Mouse (Mus musculus) limb, embryonic 10.5 days (tissue): ENCODE measurements around the gene Ccdc85b. TPM values are rescaled to one million over a fixed set of nuclear protein-coding genes. Genes with fewer than 3 reads are reported as not detected.
"Not testable (repeated sequence)": the region's sequence is repeated elsewhere in the genome, so short reads cannot be mapped to it uniquely, and the experiment has no call there.

ENCODE experiments used
- DNase-seq: peaks from one replicate; pipeline ENCODE4 v3.0.0-alpha.2; 2017; ENCODE audit warnings: low spot score
- H3K27ac ChIP-seq: fragments of 300-500 bp; sonication (generic); 2 replicates; pipeline ENCODE4 v1.5.1; 2016; ENCODE audit warnings: mild to moderate bottlenecking
- H3K27me3 ChIP-seq: fragments of 300-500 bp; sonication (generic); 2 replicates; pipeline ENCODE4 v1.6.1; 2016; ENCODE audit warnings: low read depth, mild to moderate bottlenecking; ENCODE audit not compliant: poor library complexity, severe bottlenecking
- H3K36me3 ChIP-seq: fragments of 300-500 bp; sonication (generic); 2 replicates; pipeline ENCODE4 v1.6.1; 2016; ENCODE audit warnings: mild to moderate bottlenecking, moderate library complexity
- H3K4me1 ChIP-seq: fragments of 300-500 bp; sonication (generic); 2 replicates; pipeline ENCODE4 v1.6.1; 2016
- H3K4me3 ChIP-seq: fragments of 300-500 bp; sonication (generic); 2 replicates; pipeline ENCODE4 v1.5.1; 2016; ENCODE audit warnings: mild to moderate bottlenecking, moderate library complexity
- H3K9me3 ChIP-seq: fragments of 300-500 bp; sonication (generic); replicated peaks from 2 replicates; pipeline ENCODE4 v1.6.1; 2016; ENCODE audit warnings: mild to moderate bottlenecking
- WGBS: fragments of 180-500 bp; shearing (Covaris S2); methylation state at CpG from one replicate; pipeline ENCODE4 v1.1.7; 2016; 5-methylcytosine and 5-hydroxymethylcytosine counted together
- polyA plus RNA-seq: library from polyadenylated mRNA; unstranded; fragments of >200 nt; fragmentation: Nextera tagmentation; extraction: Ambion mirVana; gene quantifications from 2 replicates; pipeline ENCODE4 v1.2.1, GENCODE M21; 2016

Ccdc85b gene
- polyA plus RNA-seq, 1 experiment from 2014 or later = 8.9 TPM

GRCm38 (mm10) chr19:5410641-5411040, 47.1 kb downstream of the Ccdc85b start:
- no peak overlapping the region for H3K27ac ChIP-seq
- no peak overlapping the region for H3K4me3 ChIP-seq
- DNase-seq = no peak
- no peaks in the 10 kb centered on the region for H3K9me3 ChIP-seq
- no peaks in the 10 kb centered on the region for H3K27me3 ChIP-seq
- peaks cover 5% of the 10 kb centered on the region; the same call in 1 of the 2 replicates for H3K36me3 ChIP-seq
- peaks cover 26% of the 10 kb centered on the region for H3K4me1 ChIP-seq
- 87% methylated on average over 5 of the region's 5 CpGs for WGBS

GRCm38 (mm10) chr19:5409068-5409467, 48.6 kb downstream of the Ccdc85b start:
- no peak for DNase-seq
- no peak overlapping the region for H3K4me3 ChIP-seq
- H3K4me1 ChIP-seq = peaks cover 27% of the 10 kb centered on the region
- no peaks in the 10 kb centered on the region for H3K27me3 ChIP-seq
- H3K27ac ChIP-seq = no peak overlapping the region; the same call in 1 of the 2 replicates
- 65% methylated on average over 5 of the region's 5 CpGs for WGBS
- H3K9me3 ChIP-seq = no peaks in the 10 kb centered on the region
- peaks cover 5% of the 10 kb centered on the region; the same call in 1 of the 2 replicates for H3K36me3 ChIP-seq

GRCm38 (mm10) chr19:5408057-5409001, 49.4 kb downstream of the Ccdc85b start:
- 93% methylated on average over 13 of the region's 13 CpGs for WGBS
- Histone ChIP-seq H3K27ac (peak overlapping the region; percentile 90), H3K27me3 (no peaks in the 10 kb centered on the region), H3K4me3 (peak overlapping the region; percentile 61; the same call in 1 of the 2 replicates), H3K36me3 (peaks cover 5% of the 10 kb centered on the region; the same call in 1 of the 2 replicates), H3K9me3 (no peaks in the 10 kb centered on the region), H3K4me1 (peaks cover 27% of the 10 kb centered on the region)
- no peak for DNase-seq

GRCm38 (mm10) chr19:5407133-5407532, 50.6 kb downstream of the Ccdc85b start:
- Histone ChIP-seq H3K4me3 (peak overlapping the region; percentile 61), H3K9me3 (no peaks in the 10 kb centered on the region), H3K4me1 (peaks cover 27% of the 10 kb centered on the region), H3K27me3 (no peaks in the 10 kb centered on the region), H3K27ac (peak overlapping the region; percentile 90), H3K36me3 (peaks cover 5% of the 10 kb centered on the region; the same call in 1 of the 2 replicates)
- 20% methylated on average over 7 of the region's 7 CpGs for WGBS
- DNase-seq = peak; percentile 69

- DNase-seq = peak; percentile 65
- H3K9me3 ChIP-seq, H3K27me3 ChIP-seq, H3K36me3 ChIP-seq: not testable (repeated sequence)
- H3K4me3 ChIP-seq = peak overlapping the region; percentile 61
- WGBS = 11% methylated on average over 25 of the region's 25 CpGs
- peaks cover 23% of the 10 kb centered on the region for H3K4me1 ChIP-seq
- peak overlapping the region; percentile 90 for H3K27ac ChIP-seq
Measured at GRCm38 (mm10) chr19:5406531-5407126, 51.1 kb downstream of the Ccdc85b start.

- WGBS = 36% methylated on average over 7 of the region's 7 CpGs
- no peaks in the 10 kb centered on the region for H3K9me3 ChIP-seq
- DNase-seq = no peak
- H3K4me3 ChIP-seq = peak overlapping the region; percentile 50
- H3K27me3 ChIP-seq = no peaks in the 10 kb centered on the region
- H3K4me1 ChIP-seq = peaks cover 23% of the 10 kb centered on the region
- H3K36me3 ChIP-seq = peaks cover 5% of the 10 kb centered on the region; the same call in 1 of the 2 replicates
- peak overlapping the region; percentile 85 for H3K27ac ChIP-seq
Measured at GRCm38 (mm10) chr19:5405924-5406323, 51.8 kb downstream of the Ccdc85b start.

Other genes starting within 250 kb of the Ccdc85b start
- 25.7 and 31.1 TPM in 2 replicates for gene Pacs1, start 184.8 kb downstream of the Ccdc85b start, polyA plus RNA-seq
- gene Sf3b2, start 162.4 kb downstream of the Ccdc85b start, polyA plus RNA-seq = 419 and 440 TPM in 2 replicates
- 5.0 and 8.4 TPM in 2 replicates for gene Gal3st3, start 159.6 kb downstream of the Ccdc85b start, polyA plus RNA-seq
- not detected in 2 replicates for gene Catsper1, start 122.2 kb downstream of the Ccdc85b start, polyA plus RNA-seq
- gene Cst6, start 108.3 kb downstream of the Ccdc85b start, polyA plus RNA-seq = 0.26 and 1.1 TPM in 2 replicates
- gene Eif1ad, start 91.2 kb downstream of the Ccdc85b start, polyA plus RNA-seq = 99.4 and 109 TPM in 2 replicates
- 607 and 678 TPM in 2 replicates for gene Banf1, start 90.7 kb downstream of the Ccdc85b start, polyA plus RNA-seq
- 103 and 111 TPM in 2 replicates for gene Sart1, start 69.2 kb downstream of the Ccdc85b start, polyA plus RNA-seq
- gene Tsga10ip, start 55.4 kb downstream of the Ccdc85b start, polyA plus RNA-seq = not detected in 2 replicates
- 224 and 246 TPM in 2 replicates for gene Drap1, start 32.9 kb downstream of the Ccdc85b start, polyA plus RNA-seq
- 59.7 and 68.8 TPM in 2 replicates for gene AI837181, start 32.8 kb downstream of the Ccdc85b start, polyA plus RNA-seq
- not detected in 2 replicates for gene Fosl1, start 10.3 kb downstream of the Ccdc85b start, polyA plus RNA-seq
- 111 and 132 TPM in 2 replicates for gene Fibp, start 2.7 kb upstream of the Ccdc85b start, polyA plus RNA-seq
- 1.6 and 1.9 TPM in 2 replicates for gene Ctsw, start 10.6 kb upstream of the Ccdc85b start, polyA plus RNA-seq
- 85.6 and 99.7 TPM in 2 replicates for gene Efemp2, start 16.1 kb upstream of the Ccdc85b start, polyA plus RNA-seq
- 38.2 and 40.4 TPM in 2 replicates for gene Mus81, start 30.5 kb upstream of the Ccdc85b start, polyA plus RNA-seq
- 3,106 and 3,128 TPM in 2 replicates for gene Cfl1, start 32.6 kb upstream of the Ccdc85b start, polyA plus RNA-seq
- not detected in 2 replicates for gene 1700020D05Rik, start 45.9 kb upstream of the Ccdc85b start, polyA plus RNA-seq
- gene Snx32, start 52.6 kb upstream of the Ccdc85b start, polyA plus RNA-seq = 4.1 and 7.0 TPM in 2 replicates
- 0.74 and 0.86 TPM in 2 replicates for gene Ovol1, start 102.8 kb upstream of the Ccdc85b start, polyA plus RNA-seq
- 1.2 and 1.4 TPM in 2 replicates for gene Ap5b1, start 110.1 kb upstream of the Ccdc85b start, polyA plus RNA-seq
- gene Rnaseh2c, start 144.0 kb upstream of the Ccdc85b start, polyA plus RNA-seq = 197 and 205 TPM in 2 replicates
- 51.5 and 59.3 TPM in 2 replicates for gene Kat5, start 152.3 kb upstream of the Ccdc85b start, polyA plus RNA-seq
- 31.5 and 39.6 TPM in 2 replicates for gene Rela, start 179.6 kb upstream of the Ccdc85b start, polyA plus RNA-seq
- 35.9 and 38.6 TPM in 2 replicates for gene Sipa1, start 205.8 kb upstream of the Ccdc85b start, polyA plus RNA-seq
- gene Map3k11, start 230.8 kb upstream of the Ccdc85b start, polyA plus RNA-seq = 35.3 and 42.2 TPM in 2 replicates
- 31.6 and 34.3 TPM in 2 replicates for gene Pcnx3, start 231.0 kb upstream of the Ccdc85b start, polyA plus RNA-seq
- gene Kcnk7, start 246.5 kb upstream of the Ccdc85b start, polyA plus RNA-seq = not detected in 2 replicates